Mouse (Mus musculus) T-cell, adult 2 months (primary cell): ENCODE results near the gene Pdgfra.

Experiments
- DNase-seq: peaks from one replicate; pipeline ENCODE4 v3.0.0; 2022; ENCODE audit warnings: low spot score

Pdgfra gene

GRCm38 (mm10) chr5:75152021-75152425 is at the start of gene Pdgfra:
Gene Pdgfra (plus strand): TSS chr5:75152292.
- DNase-seq = no peak

GRCm38 (mm10) chr5:75106511-75106910 is 45.6 kb upstream of the Pdgfra start:
- DNase-seq = no peak

- DNase-seq = no peak
Measured at GRCm38 (mm10) chr5:75109368-75109767, 42.7 kb upstream of the Pdgfra start.

GRCm38 (mm10) chr5:75111781-75112180 is 40.3 kb upstream of the Pdgfra start:
- DNase-seq = no peak

- no peak for DNase-seq
Measured at GRCm38 (mm10) chr5:75118840-75119239, 33.3 kb upstream of the Pdgfra start.

- no peak for DNase-seq
Measured at GRCm38 (mm10) chr5:75121646-75122045, 30.4 kb upstream of the Pdgfra start.

GRCm38 (mm10) chr5:75134681-75135080 is 17.4 kb upstream of the Pdgfra start:
- no peak for DNase-seq

GRCm38 (mm10) chr5:75143092-75143491 is 9.0 kb upstream of the Pdgfra start:
- peak; percentile 34 for DNase-seq

- DNase-seq = no peak
Measured at GRCm38 (mm10) chr5:75143767-75144166, 8.3 kb upstream of the Pdgfra start.

GRCm38 (mm10) chr5:75145341-75145740 is 6.8 kb upstream of the Pdgfra start:
- DNase-seq = no peak

GRCm38 (mm10) chr5:75146469-75146868 is 5.6 kb upstream of the Pdgfra start:
- no peak for DNase-seq

- no peak for DNase-seq
Measured at GRCm38 (mm10) chr5:75148343-75149127, 3.6 kb upstream of the Pdgfra start.

- no peak for DNase-seq
Measured at GRCm38 (mm10) chr5:75149380-75149779, 2.7 kb upstream of the Pdgfra start.

- no peak for DNase-seq
Measured at GRCm38 (mm10) chr5:75149880-75150279, 2.2 kb upstream of the Pdgfra start.

GRCm38 (mm10) chr5:75150341-75150981 is 1.6 kb upstream of the Pdgfra start:
- DNase-seq = no peak

GRCm38 (mm10) chr5:75151146-75151900 is 769 bp upstream of the Pdgfra start:
- DNase-seq = no peak

GRCm38 (mm10) chr5:75152791-75153625 is 916 bp downstream of the Pdgfra start:
- DNase-seq = no peak

GRCm38 (mm10) chr5:75153626-75153960 is 1.5 kb downstream of the Pdgfra start:
- DNase-seq = no peak

GRCm38 (mm10) chr5:75153961-75154620 is 2.0 kb downstream of the Pdgfra start:
- DNase-seq = no peak

- no peak for DNase-seq
Measured at GRCm38 (mm10) chr5:75154621-75155235, 2.6 kb downstream of the Pdgfra start.

- no peak for DNase-seq
Measured at GRCm38 (mm10) chr5:75155281-75155680, 3.2 kb downstream of the Pdgfra start.
